Mouse (Mus musculus): ENCODE measurements around the gene Rec114.

DNA sequence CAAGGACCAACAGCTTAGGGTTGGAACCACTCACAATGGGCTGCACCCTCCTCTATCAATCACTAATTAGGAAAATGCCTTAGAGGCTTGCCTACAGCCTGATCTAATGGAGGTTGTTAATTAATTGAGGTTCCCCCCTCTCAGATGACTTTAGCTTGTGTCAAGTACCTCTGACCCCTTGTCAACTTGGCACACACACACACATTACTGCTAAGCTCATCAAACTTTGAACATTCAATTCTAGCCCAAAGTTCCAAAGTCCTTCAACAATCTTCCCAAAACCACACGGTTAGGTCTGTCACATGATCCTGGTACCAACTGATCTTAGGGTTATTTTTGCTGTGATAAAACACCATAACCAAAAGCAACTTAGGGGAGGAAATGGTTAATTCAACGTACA lies 26.9 kb downstream of the Rec114 start:
- TF ChIP-seq CHD1 (IDR thresholded peaks at IDR 0.05; ENCODE audit: low read depth, low read length) (no peak), UBTF (IDR thresholded peaks at IDR 0.05; ENCODE audit: borderline replicate concordance, insufficient read depth, low read depth, low read length) (no peak), TAL1 (IDR thresholded peaks at IDR 0.05; ENCODE audit: low read length) (no peak), BHLHE40 (IDR thresholded peaks at IDR 0.05; ENCODE audit: borderline replicate concordance, low read depth, low read length) (no peak), ZNF384 (IDR thresholded peaks at IDR 0.05; ENCODE audit: low read depth, low read length) (no peak), CTCF (IDR thresholded peaks at IDR 0.05 in 2 of 3, conservative IDR thresholded peaks at IDR 0.05 in 1 of 3; ENCODE audit: control insufficient read depth in 1 of 3, insufficient read depth in 1 of 3, low read depth in 2 of 3, low read length in 3 of 3, poor library complexity in 1 of 3, severe bottlenecking in 1 of 3) (no peak), EP300 (IDR thresholded peaks at IDR 0.05; ENCODE audit: low read depth in 1 of 2, low read length in 2 of 2) (no peak), CHD2 (IDR thresholded peaks at IDR 0.05; ENCODE audit: low read length) (no peak), GABPA (IDR thresholded peaks at IDR 0.05; ENCODE audit: low read depth, low read length) (no peak), USF2 (IDR thresholded peaks at IDR 0.05; ENCODE audit: borderline replicate concordance in 1 of 2, insufficient read depth in 1 of 2, low read depth in 1 of 2, low read length in 2 of 2) (no peak), POLR2A (IDR thresholded peaks at IDR 0.05; ENCODE audit: control insufficient read depth in 1 of 2, insufficient read depth in 1 of 2, low read depth in 1 of 2, low read length in 2 of 2, poor library complexity in 1 of 2) (no peak), MAFK (IDR thresholded peaks at IDR 0.05; ENCODE audit: borderline replicate concordance, low read depth, low read length) (no peak)

All from MEL (cell line).